Mouse (Mus musculus) ES-Bruce4 (cell line): ENCODE results near the gene Ankrd35. TPM values are rescaled to one million over a fixed set of nuclear protein-coding genes. Genes with fewer than 3 reads are reported as not detected.

ENCODE experiments used
- H3K27ac ChIP-seq: 2 replicates; pipeline ENCODE4 v1.5.1; 2012; ENCODE audit warnings: low read length, inconsistent platforms; ENCODE audit not compliant: insufficient read depth
- H3K27me3 ChIP-seq: 2 replicates; pipeline ENCODE4 v1.6.1; 2012; ENCODE audit warnings: mild to moderate bottlenecking, low read length, inconsistent platforms; ENCODE audit not compliant: control insufficient read depth, poor library complexity, insufficient read depth, severe bottlenecking
- H3K36me3 ChIP-seq: 2 replicates; pipeline ENCODE4 v1.6.1; 2012; ENCODE audit warnings: inconsistent platforms, mild to moderate bottlenecking, low read length, moderate library complexity; ENCODE audit not compliant: control insufficient read depth, poor library complexity, insufficient read depth, severe bottlenecking
- H3K4me1 ChIP-seq: one replicate; pipeline ENCODE4 v1.8.1; 2011; ENCODE audit warnings: low read length; ENCODE audit not compliant: control insufficient read depth, insufficient read depth
- H3K4me3 ChIP-seq: 2 replicates; pipeline ENCODE4 v1.5.1; 2011; ENCODE audit warnings: low read depth, mild to moderate bottlenecking, low read length
- H3K9ac ChIP-seq: 2 replicates; pipeline ENCODE4 v1.6.1; 2012; ENCODE audit warnings: low read depth, mild to moderate bottlenecking, inconsistent platforms; ENCODE audit not compliant: poor library complexity, severe bottlenecking
- H3K9me3 ChIP-seq: replicated peaks from 2 replicates; pipeline ENCODE4 v1.6.1; 2012; ENCODE audit warnings: mild to moderate bottlenecking, low read length, inconsistent platforms; ENCODE audit not compliant: control insufficient read depth, poor library complexity, insufficient read depth, severe bottlenecking
- CTCF ChIP-seq: IDR thresholded peaks from one replicate; pipeline ENCODE4 v1.8.1; 2011; ENCODE audit warnings: low read depth, low read length
- EP300 ChIP-seq: IDR thresholded peaks from 2 replicates; pipeline ENCODE4 v1.6.1; 2011; ENCODE audit warnings: low read depth, low read length; ENCODE audit not compliant: insufficient read depth
- POLR2A ChIP-seq: IDR thresholded peaks from one replicate; pipeline ENCODE4 v1.8.1; 2011; ENCODE audit warnings: low read length; ENCODE audit not compliant: insufficient read depth
- polyA plus RNA-seq: library from polyadenylated mRNA; stranded (reverse); fragments of >200 nt; gene quantifications from 2 replicates; pipeline ENCODE4 v1.2.4, GENCODE M21; 2011; ENCODE audit warnings: low read depth; ENCODE audit not compliant: missing spikeins, insufficient read depth, insufficient read length

Gene Ankrd35
- polyA plus RNA-seq, 1 experiment: 3.5 TPM

DNA sequence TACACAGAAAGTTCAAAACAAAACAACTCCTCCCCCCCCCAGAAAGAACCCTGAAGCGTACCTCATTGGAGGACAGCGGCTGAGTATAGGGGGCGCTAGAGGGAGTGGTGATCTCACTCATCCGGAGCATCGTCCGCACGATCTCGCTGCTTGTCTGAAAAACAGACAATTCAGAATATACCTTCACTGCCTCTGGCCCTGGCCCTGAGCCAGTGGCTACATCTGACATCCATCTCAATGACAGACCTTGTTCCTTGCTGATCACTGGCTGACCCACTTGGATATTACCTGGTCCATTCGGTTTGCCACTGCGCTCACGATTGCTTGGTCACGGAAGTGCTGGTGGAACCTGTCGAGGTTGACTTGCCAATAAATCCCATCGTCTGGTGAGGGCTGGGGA, 49.2 kb downstream of the Ankrd35 start:
- Histone ChIP-seq H3K36me3 (peaks cover 22% of the 10 kb centered on the region), H3K9ac (peak overlapping the region; percentile 1; the same call in 1 of the 2 replicates), H3K4me1 (no peaks in the 10 kb centered on the region), H3K27me3 (no peaks in the 10 kb centered on the region), H3K9me3 (no peaks in the 10 kb centered on the region), H3K4me3 (peak overlapping the region; percentile 42), H3K27ac (no peak overlapping the region)
- TF ChIP-seq POLR2A (no peak), CTCF (peak; percentile 73), EP300 (no peak)

GRCm38 (mm10) chr3:96727343-96727827, 57.5 kb downstream of the Ankrd35 start, which contains the start of the genes Polr3c and Rnf115:
Gene Polr3c (minus strand): TSS chr3:96727628.
Gene Rnf115 (plus strand): TSS chr3:96727664.
- Histone ChIP-seq H3K27me3 (no peaks in the 10 kb centered on the region), H3K36me3 (peaks cover 2% of the 10 kb centered on the region; the same call in 1 of the 2 replicates), H3K4me3 (peak within 1 kb of the TSS; percentile 99), H3K4me1 (peaks cover 8% of the 10 kb centered on the region), H3K9me3 (no peaks in the 10 kb centered on the region), H3K27ac (no peak within 1 kb of the TSS; the same call in 1 of the 2 replicates), H3K9ac (peak within 1 kb of the TSS; percentile 87)
- no peak for TF ChIP-seq CTCF
- no peak for TF ChIP-seq EP300
- peak; percentile 21 for TF ChIP-seq POLR2A

- no peak overlapping the region; the same call in 1 of the 2 replicates for H3K27ac ChIP-seq
- no peak for TF ChIP-seq CTCF
- TF ChIP-seq EP300: no peak
- no peak for TF ChIP-seq POLR2A
- peak overlapping the region; percentile 87 for H3K9ac ChIP-seq
- H3K9me3 ChIP-seq: no peaks in the 10 kb centered on the region
- no peaks in the 10 kb centered on the region for H3K27me3 ChIP-seq
- H3K4me3 ChIP-seq: peak overlapping the region; percentile 99
- H3K36me3 ChIP-seq: no peaks in the 10 kb centered on the region
- H3K4me1 ChIP-seq: peaks cover 8% of the 10 kb centered on the region
Measured at GRCm38 (mm10) chr3:96727828-96728633, 58.1 kb downstream of the Ankrd35 start.

- no peaks in the 10 kb centered on the region for H3K27me3 ChIP-seq
- no peaks in the 10 kb centered on the region for H3K36me3 ChIP-seq
- H3K4me1 ChIP-seq: peaks cover 8% of the 10 kb centered on the region
- no peak for TF ChIP-seq EP300
- no peak for TF ChIP-seq CTCF
- no peak for TF ChIP-seq POLR2A
- H3K9me3 ChIP-seq: no peaks in the 10 kb centered on the region
- no peak overlapping the region for H3K27ac ChIP-seq
- peak overlapping the region; percentile 87 for H3K9ac ChIP-seq
- H3K4me3 ChIP-seq: no peak overlapping the region
Measured at GRCm38 (mm10) chr3:96728634-96729402, 58.9 kb downstream of the Ankrd35 start.

DNA sequence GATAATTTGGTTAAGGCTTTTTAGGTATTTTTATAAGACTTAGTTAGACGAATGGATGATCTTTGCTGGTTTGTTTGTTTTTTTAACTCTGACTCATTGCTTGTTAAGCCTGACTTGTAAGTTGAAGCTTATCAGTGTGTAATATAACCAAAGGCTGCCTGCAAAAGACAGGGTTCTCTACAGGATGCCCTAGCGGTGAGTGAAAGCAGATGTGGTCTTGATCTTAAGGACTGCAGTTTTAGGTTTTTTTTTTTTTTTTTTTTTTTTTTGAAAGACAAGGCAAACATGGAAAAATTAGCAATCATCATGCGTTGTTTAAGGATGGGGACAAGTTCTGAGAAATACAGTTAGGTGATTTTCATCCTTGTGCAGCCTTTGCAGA, 59.5 kb downstream of the Ankrd35 start:
- Histone ChIP-seq H3K36me3 (no peaks in the 10 kb centered on the region), H3K9me3 (no peaks in the 10 kb centered on the region), H3K4me1 (peaks cover 8% of the 10 kb centered on the region), H3K9ac (no peak overlapping the region), H3K27me3 (no peaks in the 10 kb centered on the region), H3K4me3 (no peak overlapping the region), H3K27ac (no peak overlapping the region)
- no peak for TF ChIP-seq POLR2A
- no peak for TF ChIP-seq CTCF
- TF ChIP-seq EP300: no peak
